Mouse (Mus musculus) yolk sac, embryonic 10.5 days (tissue): ENCODE results near the gene Atp13a2.

ENCODE experiments used
- DNase-seq: peaks from one replicate; pipeline ENCODE4 v3.0.0-alpha.2; 2017; ENCODE audit warnings: low spot score

Gene Atp13a2

DNA sequence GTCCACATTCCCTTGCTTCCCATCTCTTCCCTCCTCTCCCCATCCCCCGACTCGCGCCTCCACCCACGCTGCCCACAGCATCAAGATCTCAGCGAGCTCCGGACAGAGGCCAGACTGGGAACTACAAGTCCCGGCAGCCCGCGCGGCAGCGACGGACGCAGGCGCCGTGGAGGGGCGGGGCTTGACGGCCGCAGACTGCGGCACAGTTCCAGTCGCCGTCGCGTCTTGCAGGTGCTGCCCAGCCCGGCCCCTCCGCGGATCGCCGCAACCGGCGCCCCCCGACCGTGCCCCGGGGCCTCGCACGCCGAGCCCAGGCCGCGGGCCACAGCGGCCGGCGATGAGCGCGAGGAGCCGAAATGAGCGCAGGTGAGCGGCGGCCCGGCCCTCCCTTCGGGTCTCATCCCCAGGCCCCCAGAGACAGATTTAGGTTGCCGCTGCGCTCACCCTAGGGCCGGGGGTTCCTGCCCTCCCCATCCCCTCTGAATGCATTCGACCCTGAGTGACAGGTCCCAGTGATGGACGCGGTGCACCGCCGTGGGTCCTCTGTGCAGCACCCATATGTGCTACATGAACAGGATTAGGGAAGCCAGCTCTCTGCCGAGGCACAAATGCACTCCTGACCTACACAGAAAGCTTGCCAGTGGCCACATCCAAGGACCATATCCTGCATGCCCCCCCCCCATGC, at the start of gene Atp13a2:
Gene Atp13a2 (plus strand): TSS at position 163 of the 685 bp plus-strand sequence.
- DNase-seq: peak; percentile 83

DNA sequence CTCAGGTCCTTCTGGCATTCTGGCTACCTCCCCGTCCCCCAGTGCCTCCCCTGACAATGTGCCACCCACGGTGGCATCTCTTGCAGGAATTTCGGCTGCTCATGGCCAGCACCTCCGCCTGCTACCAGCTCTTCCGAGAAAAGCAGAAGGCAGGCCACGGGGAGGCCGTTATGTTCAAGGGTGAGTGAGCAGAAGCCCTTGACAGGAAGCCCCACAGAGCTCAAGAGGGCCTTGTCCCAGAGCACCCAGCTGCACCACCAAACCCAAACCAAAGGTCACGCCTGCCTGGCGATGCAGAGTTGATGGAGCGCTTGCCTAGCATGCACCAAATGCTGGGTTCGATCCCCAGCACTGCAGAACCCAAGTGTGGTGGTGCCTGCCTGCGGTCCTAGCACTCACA, 42.3 kb upstream of the Atp13a2 start:
- DNase-seq: no peak

DNA sequence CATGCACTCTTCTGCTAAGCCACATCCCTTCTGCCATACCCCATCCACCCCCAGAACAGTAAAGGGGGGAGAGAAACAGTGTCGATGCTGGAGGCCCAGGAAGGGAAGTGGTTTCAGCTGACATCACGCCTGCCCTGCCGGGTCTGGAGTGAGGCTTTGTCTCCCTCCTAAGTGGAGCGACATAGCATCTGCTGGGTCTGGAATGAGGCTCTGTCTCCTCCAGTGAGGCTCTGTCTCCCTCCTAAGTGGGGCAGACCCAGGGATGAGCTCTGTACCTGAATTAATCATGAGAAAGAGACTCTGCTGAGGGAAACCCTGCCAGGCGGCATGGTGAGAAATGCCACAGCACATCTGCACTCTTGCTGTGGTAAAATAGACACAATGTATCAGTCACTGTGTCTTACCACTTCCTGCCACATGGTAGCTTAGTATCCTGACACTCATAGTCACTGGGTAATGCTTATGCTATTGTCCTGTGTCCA, 41.7 kb upstream of the Atp13a2 start:
- no peak for DNase-seq

DNA sequence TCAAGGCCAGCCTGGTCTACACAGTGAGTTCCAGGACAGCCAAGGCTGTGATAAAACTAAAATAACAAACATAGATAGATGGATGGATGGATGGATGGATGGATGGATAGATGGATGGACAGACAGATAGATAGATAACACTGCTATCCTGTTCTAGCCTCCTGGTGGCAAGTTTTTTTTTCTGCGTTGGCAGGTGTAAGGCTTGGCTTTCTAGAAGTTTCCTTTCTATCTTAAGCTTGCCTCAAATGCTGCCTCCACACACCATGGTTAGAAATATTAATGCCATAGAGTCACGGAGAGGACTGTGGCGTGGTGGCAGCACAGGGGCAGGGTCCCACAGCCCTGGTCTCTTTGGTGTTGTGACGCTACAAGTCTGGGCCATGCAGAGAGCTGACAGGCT, 41.1 kb upstream of the Atp13a2 start:
- DNase-seq: no peak

DNA sequence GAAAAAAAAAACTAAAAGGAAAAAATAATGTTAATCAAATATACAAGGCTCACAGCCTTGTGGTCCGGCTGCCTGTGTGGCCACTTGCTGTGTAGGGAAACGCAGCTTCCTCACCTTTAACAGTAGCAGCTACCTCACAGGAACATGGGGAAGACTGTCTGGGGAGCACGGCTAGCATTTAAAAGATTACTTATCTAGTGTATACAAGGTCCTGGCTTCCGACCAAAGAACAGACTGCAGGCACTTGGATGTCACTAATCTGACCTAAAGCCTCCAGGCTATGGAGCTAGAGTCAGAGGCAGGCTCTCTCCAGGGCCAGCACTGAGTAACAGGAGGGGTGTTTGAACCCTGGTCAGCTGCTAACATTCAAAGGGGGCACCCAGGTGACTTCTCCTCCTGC, 40.6 kb upstream of the Atp13a2 start:
- no peak for DNase-seq

DNA sequence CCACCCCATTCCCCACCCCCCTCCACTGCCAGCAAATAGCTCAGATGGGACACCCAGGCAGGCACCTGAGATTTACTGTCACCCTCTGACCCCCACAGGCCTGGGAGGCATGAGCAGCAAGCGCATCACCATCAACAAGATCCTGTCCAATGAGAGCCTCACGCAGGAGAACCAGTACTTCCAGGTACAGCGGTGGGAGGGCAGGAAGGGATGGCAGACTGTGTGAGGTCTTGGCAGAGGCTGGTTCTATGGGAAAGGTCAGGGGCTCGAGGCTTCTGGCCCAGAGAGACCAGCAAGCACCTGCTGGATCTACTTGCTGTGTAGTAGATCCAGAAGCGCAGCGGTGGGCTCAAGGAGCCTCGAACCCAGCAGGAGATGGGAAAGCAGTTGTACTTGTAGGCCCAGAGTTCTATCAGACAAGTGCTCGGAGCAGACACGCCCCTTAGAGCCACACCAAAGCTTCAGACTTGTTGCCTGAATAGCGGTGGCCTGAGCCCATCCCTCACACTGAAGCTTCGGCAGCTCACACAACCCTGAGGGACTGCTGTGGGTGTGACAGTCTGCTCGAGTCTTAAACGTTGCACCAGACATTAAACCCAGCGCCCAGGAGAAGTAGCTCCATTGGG, 40.0 kb upstream of the Atp13a2 start:
- DNase-seq: no peak

DNA sequence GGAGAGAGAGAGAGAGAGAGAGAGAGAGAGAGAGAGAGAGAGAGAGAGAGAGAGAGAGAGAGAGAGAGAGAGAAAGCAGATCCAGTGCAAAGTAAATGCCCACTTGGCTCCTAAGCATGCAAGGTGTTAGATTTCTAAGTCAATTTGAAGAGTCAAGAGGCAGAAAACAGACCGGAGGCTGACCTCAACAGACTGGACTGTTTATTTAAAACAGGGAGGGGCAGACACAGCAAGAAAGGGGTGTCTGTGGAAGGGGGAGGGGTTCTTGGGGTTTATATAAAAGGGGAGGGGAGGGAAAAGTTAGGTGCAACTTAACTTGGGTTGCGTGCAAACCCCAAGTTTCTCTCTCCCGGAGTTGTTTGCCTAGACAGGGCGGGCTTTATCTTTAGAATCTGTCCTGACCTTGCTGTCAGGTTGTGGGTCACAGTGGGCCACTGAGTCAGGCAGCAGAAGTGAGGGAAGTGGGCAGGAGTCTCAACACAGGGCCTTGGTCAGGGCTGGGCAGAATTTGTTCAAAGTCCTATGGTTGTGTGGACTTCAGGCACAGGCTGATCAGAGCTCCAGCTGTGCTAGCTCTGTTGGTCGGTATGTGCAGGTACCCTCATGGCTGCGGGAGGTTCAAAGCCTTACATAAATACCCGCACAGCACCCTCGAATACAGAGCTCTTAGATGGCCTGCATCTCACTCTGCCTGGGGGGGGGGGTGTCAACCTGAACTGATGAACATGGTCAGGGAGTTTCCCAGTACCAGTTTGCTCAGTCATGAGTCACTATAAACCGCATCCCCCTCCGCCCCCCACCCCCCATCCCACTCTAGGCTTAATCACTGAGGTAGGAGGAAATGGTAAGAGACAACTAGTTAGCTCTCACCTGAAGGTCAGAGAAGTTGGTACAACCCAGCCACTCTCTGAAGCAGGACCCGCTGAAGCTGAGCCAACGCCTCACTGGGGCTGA, 38.9 kb upstream of the Atp13a2 start:
- DNase-seq: no peak

DNA sequence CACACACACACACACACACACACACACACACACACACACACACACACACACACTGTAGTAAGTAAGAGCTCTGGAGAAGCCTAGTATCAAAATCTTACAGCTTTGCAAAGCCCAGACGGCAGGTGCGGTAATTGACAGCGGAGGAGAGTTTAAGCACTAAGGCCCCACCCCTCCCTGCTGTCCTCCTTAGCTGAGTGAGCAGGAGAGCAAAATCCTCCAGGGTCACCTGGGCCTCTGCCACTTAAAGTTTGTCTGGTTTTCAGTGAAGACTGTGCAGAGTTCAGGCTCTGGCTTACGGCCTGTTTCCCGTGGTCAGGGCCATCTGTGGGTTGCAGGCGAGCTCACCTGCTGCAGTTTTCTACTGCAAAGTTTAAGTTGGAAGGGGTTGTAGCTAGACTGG, 38.2 kb upstream of the Atp13a2 start:
- DNase-seq: no peak

DNA sequence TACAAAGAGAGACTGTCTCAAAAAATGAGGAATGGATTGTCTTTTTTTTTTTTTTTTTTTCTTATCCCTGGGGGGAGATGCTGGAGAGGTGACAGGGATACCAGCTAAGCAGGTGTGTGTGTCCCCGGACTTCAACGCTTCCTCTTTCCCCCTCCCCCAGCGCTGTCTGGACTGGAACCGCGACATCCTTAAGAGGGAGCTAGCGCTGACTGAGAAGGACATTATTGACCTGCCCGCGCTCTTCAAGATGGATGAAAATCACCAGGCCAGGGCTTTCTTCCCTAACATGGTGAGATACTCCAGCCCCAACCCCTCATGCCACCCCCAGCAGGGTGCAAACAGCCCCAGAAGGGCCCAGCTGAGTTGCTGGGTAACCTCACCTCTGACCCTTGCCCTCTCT, 37.6 kb upstream of the Atp13a2 start:
- no peak for DNase-seq

DNA sequence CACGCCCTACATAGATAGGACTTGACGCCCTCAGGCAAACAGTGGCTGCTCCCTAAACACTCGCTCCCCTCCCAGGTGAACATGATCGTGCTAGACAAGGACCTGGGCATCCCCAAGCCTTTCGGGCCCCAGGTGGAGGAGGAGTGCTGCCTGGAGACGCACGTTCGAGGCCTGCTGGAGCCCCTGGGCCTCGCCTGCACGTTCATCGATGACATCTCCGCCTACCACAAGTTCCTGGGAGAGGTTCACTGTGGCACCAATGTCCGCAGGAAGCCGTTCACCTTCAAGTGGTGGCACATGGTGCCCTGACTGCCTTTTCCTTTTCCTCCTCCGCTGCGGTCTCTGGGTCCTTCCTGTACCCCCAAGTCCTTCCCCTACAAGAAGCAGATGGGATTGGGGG, 37.1 kb upstream of the Atp13a2 start:
- no peak for DNase-seq

DNA sequence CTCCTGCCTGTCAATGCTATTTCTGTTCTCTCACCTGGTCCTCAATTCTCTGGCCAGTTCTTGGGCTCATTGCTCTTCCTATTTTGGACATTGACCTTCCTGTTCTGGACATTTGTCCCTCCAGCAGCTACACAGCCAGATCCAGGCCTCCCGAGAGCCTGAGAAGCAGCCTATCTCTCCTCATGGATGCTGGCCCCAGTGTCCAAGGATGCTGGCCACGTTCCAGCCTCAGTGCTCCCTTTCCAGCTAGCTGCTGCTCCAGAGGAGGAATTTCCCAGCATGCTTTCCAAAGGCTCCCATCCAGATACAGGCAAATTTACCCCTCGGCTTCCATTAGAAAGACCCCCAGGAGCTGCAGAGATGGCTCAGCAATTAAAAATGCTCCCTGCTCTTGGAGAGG, 36.1 kb upstream of the Atp13a2 start:
- no peak for DNase-seq

DNA sequence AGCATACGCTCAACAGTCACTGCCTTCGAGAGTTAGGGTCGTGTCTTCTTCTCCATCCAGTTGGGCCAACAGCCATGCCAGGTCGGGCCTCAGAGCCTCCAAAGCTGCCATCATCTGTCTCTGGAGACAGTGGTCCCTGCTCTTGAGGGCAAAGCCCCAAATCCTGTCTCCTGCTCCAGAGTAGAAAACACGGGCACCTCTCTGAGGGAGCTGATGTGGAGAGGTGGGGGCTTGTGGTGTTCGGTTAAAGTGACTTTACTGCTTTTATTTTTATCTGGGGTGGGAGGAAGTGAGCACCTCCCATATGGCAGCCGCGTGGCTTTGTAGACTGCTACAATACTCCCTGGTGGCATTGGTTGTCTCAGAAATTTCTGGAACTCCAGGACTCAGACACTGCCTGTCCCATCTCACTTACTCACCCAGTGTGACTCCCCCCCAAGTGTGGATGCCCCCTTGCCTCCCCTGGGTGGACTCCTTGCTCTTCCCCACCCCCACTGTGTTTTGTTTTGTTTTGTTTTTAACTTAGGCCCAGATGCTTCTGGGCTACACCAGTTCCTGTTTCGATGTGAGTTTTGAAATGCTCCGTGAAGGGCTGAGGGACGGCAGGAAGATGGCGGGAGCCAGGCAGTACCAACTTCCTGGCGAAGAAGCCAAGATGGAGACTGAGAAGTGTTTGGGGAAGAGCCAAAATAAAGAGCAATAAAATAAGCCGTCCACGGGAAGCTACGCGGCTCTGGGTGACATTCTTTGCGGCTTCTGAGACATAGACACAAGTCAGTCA, 34.6 kb upstream of the Atp13a2 start:
- DNase-seq: no peak

DNA sequence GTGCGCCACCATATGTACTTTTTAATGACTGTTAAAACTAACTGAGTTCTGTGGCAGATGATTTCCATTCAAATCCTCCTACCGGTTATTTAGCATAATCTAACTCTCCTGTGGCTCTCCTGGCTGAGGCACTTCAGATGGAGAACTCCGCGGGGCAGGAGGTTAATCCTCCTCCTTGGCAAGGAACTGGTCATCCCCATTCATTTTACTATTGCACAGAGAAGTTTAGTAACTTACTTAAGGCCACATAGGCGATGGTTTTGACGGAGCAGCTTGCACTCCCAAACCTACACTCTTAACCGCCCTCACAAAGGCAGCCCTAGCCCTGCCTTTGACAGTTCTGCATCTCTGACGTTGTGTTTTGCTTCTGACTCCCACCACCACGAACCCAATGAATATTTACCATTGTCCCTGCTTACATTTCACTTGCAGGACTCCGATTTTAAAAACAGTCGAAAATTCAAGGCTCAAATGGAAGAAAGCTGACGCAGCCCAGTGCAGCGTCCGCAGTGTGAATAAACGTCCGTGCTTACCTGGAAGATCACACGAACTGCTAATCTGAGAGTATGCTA, 29.5 kb upstream of the Atp13a2 start:
- no peak for DNase-seq

DNA sequence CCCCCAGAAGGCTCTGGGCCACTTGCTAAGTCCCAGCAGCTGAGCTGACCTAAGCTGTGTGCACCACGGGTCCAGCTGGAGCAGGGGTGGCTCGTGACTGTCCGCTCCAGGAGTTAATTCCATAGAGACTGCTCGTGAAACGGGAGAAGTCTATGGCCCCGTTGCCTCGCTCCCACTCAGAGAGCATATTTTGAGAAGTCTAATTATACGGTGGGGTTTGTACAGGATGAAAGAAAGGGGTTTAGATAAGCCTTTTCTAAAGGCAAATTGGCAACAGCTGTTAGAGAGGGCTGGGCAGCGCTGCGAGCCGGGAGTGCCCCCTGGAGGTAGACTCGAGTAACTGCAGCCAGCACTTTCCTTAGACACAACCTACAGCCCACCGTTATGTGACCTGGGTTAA, 28.9 kb upstream of the Atp13a2 start:
- DNase-seq: peak; percentile 66

DNA sequence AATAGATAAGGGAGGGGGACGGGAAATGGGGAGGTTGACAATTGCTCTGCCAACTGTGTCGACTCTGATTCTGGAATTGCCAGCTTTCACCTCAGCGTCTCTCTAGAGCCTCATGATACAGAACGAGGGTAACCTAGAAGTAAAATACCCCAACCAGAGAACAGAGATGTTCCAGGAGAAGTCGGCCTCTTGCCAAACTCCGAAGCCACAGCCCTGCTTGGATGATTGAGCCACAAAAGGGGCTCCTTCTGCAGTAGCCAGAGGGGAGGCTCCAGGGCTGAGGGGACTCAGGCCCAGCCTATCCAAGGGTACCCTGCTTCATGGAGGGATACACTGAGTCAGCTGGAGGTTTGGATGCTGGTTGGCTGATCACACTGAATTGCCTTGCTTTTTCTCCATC, 28.4 kb upstream of the Atp13a2 start:
- DNase-seq: no peak

DNA sequence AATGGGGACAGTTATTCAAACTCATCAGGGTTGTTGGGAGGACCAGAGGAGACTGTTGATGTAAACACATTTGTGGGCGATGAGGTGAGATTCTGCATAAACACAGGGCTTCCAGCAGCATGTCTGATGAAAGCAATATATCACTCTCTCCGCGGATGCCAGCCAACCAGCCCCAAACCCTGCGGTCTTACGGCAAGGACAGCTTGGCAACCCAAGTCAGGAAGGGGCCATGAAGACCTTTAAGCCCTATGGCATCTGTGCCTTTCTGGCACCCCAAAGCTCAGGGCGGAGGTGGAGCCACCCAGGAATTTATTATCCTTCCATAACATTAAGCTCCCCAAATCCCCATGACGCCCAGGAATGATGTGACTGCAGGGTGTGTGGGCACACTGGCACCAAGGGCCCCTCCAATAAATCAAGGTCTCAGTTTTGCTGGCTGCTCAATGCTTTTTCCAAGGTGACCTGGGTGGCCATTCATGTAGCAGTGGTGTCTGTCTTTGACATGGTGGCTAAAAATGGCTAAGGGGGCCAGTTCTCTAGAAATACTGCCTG, 27.5 kb upstream of the Atp13a2 start:
- DNase-seq: no peak

DNA sequence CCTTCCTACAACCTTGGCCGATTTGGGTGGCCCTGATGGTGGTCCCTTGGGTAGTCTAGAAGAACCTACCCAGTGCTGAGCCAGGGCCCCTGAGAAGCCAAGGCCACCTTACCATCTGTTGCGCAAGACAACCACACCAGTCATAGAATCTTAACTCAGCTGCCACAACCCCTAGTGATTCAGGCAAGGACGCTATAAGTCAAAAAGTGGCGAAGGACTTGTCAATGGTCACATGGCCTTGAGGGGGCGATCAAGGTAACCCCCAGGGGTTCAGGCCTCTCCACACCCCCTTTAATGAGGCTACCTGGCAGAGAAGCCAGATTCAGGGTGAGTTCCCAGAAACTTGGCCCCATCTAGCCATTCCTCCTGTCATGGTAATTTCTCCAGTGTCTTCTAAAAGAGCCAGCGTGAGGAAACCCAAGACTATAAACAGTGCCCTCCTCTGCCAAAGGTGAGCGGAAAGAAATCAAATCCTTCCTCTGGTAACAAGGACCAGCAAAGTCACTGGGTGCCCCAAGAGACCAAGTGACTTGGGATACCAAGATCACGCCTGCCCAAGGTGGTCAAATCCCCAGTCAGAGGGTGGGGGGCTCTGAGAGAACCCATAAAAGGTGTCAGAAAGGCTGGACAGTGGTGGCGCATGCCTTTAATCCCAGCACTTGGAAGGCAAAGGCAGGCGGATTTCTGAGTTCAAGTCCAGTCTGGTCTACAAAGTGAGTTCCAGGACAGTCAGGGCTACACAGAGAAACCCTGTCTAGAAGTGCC, 26.8 kb upstream of the Atp13a2 start:
- DNase-seq: no peak

DNA sequence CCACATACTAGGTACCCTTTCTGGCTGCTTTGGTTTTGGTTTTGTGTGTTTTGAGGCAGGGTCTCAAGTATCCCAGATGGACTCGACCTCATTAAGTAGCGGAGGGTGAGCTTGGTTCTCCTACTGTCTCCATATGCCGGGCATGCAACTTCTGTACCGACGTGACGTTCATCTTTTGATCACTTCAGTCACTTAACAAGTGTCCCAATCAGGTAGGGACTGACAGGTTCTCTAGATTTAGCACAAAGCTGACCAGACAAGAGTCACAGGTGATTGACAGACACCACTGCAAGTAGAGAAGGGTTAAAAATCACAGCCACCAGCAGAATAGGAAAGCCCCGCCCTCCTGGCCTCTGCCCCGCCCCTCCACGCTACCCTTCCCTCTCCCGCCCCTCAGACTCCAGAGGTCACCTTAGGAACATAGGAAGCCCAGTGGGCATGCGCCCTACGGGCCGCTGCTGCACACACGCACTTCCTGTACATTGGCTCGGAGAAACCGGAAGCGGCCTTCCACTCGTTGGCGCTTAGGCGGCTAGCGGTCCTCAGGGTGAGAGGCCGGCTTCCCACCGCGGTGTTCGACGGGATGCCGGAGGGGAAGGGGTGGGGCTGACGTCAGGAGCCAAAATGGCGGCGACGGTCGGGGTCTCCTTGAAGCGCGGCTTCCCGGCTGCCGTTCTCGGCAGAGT, 25.7 kb upstream of the Atp13a2 start, which contains the start of gene Sdhb:
Gene Sdhb (plus strand): TSS at position 423 of the 686 bp plus-strand sequence.
- peak; percentile 98 for DNase-seq

DNA sequence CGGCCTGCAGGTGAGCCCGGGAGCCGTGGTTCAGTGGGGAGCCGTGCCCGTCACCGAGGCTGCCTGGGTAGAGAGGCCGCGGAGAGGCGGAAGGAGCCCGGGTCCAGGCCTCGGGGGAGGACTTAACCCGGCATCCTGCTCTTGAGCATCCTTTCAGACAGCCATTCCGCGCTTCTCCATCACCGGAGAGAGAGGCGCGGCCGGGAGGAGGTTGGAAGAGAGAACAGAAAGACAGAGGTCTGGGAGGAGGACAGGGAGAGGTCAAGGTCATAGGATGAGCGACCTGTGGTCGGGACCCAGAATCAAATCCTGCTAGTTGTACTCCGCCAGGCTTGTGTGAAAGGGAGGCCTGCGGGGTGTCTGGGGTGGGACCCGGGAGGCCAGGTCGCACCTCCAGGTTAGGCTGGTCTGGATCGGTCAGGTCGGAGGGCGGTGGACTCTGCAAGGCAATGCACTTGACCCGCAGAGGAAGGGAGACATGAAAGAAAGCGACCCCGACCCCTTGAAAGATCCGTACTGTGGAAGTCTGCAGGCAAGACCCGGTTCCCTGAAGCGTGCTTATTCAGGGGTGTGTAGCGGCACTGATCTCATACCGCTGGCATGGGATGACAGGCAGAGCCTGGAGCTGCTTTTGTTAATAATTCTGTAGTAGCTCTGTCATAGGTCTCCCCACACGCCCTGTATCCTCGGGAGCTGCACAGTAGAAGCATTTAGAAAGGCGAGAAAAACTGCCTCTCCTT, 25.0 kb upstream of the Atp13a2 start:
- no peak for DNase-seq
